Mouse (Mus musculus): ENCODE measurements around the gene Tmem59. TPM values are rescaled to one million over a fixed set of nuclear protein-coding genes. Genes with fewer than 3 reads are reported as not detected.

Gene Tmem59
- polyA plus RNA-seq (2012; rRNA removed) = 447 and 474 TPM in 2 replicates

DNA sequence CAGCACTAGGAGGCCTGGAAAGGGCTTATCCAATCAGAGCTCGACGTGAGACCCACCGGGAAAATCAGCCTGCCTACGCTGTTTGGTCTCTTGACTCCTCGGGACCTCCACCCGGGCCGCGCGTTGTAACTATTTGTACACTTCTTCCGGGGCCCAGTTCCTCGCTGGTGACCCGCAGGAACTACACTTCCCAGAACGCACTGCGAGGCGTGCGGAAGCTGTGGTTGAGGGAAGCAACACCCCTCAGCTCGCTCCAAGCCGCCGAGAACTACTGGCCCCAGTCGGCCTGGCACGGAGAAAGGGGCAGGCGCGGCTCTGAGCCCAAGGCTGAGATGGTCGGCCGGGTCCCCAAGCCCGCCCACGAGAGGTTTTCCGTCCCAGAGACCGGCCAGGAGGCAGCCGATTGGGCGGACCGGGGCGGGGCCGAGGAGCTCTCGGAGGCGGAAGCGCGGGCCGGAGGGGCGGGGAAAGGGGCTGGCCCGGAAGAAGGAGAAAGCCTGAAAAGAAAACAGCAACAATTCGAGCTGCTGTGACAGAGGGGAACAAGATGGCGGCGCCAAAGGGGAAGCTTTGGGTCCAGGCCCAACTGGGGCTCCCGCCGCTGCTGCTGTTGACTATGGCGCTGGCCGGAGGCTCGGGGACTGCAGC, at the start of gene Tmem59:
Gene Tmem59 (plus strand): TSS at position 218 of the 648 bp plus-strand sequence.
- Histone ChIP-seq H3K27me3 (replicated peaks; ENCODE audit: control insufficient read depth, insufficient read depth, low read length) (no peaks in the 10 kb centered on the region), H3K4me3 (ENCODE audit: insufficient read depth, low read depth, low read length) (peak within 1 kb of the TSS; percentile 87)

DNA sequence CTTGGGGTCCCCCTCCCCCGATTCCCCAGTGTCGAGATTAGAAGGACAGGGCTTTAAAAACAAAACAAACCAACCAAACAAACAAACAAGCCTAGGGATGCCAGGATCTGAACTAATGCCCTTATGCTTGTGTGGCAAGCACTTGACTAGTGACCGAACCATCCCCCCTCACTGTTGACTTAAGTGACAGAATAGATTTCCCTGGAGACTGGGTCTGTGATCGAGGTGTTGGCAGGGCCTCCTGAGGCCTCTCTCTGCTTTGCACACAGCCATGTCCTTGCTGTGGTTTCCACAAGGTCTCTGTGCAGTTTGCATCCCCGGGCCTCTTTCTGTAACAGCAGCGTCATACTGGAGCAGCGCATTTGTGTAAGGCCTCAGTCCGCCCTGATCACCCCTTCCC, 48.8 kb upstream of the Tmem59 start:
- no peaks in the 10 kb centered on the region for H3K36me3 ChIP-seq (ENCODE audit: control insufficient read depth, insufficient read depth, low read length)
- no peaks in the 10 kb centered on the region for H3K27me3 ChIP-seq (replicated peaks; ENCODE audit: control insufficient read depth, insufficient read depth, low read length)
- 88% methylated on average over 8 of the region's 8 CpGs for WGBS
- H3K4me1 ChIP-seq (ENCODE audit: control insufficient read depth, insufficient read depth, low read length) = no peaks in the 10 kb centered on the region
- no peak for DNase-seq
- no peak overlapping the region for H3K27ac ChIP-seq (ENCODE audit: insufficient read depth, low read depth, low read length)
- no peak overlapping the region for H3K4me3 ChIP-seq (ENCODE audit: insufficient read depth, low read depth, low read length)
- TF ChIP-seq POLR2A (IDR thresholded peaks at IDR 0.05; ENCODE audit: low read depth, low read length) = no peak
- TF ChIP-seq CTCF (conservative IDR thresholded peaks at IDR 0.05; ENCODE audit: insufficient read depth, insufficient read length, low read depth, low read length) = no peak

More for the DNA sequence above, at the start of gene Tmem59:
- peak within 1 kb of the TSS; percentile 94 for H3K27ac ChIP-seq (ENCODE audit: insufficient read depth, low read depth, low read length)
- H3K4me1 ChIP-seq (ENCODE audit: control insufficient read depth, insufficient read depth, low read length) = peaks cover 17% of the 10 kb centered on the region
- no peaks in the 10 kb centered on the region for H3K36me3 ChIP-seq (ENCODE audit: control insufficient read depth, insufficient read depth, low read length)
- WGBS = under 1% methylated on average over 49 of the region's 49 CpGs
- peak; percentile 99 for DNase-seq
- TF ChIP-seq POLR2A (IDR thresholded peaks at IDR 0.05; ENCODE audit: low read depth, low read length) = peak; percentile 29
- no peak for TF ChIP-seq CTCF (conservative IDR thresholded peaks at IDR 0.05; ENCODE audit: insufficient read depth, insufficient read length, low read depth, low read length)

- H3K27me3 ChIP-seq (replicated peaks; ENCODE audit: control insufficient read depth, insufficient read depth, low read length) = no peaks in the 10 kb centered on the region
- no peak overlapping the region for H3K27ac ChIP-seq (ENCODE audit: insufficient read depth, low read depth, low read length)
- WGBS = 30% methylated on average over 9 of the region's 9 CpGs
- no peak for DNase-seq
- no peaks in the 10 kb centered on the region for H3K36me3 ChIP-seq (ENCODE audit: control insufficient read depth, insufficient read depth, low read length)
- no peaks in the 10 kb centered on the region for H3K4me1 ChIP-seq (ENCODE audit: control insufficient read depth, insufficient read depth, low read length)
- no peak overlapping the region for H3K4me3 ChIP-seq (ENCODE audit: insufficient read depth, low read depth, low read length)
- TF ChIP-seq CTCF (conservative IDR thresholded peaks at IDR 0.05; ENCODE audit: insufficient read depth, insufficient read length, low read depth, low read length) = no peak
- TF ChIP-seq POLR2A (IDR thresholded peaks at IDR 0.05; ENCODE audit: low read depth, low read length) = no peak
Observed at GRCm38 (mm10) chr4:107130534-107130933, 47.7 kb upstream of the Tmem59 start.

DNA sequence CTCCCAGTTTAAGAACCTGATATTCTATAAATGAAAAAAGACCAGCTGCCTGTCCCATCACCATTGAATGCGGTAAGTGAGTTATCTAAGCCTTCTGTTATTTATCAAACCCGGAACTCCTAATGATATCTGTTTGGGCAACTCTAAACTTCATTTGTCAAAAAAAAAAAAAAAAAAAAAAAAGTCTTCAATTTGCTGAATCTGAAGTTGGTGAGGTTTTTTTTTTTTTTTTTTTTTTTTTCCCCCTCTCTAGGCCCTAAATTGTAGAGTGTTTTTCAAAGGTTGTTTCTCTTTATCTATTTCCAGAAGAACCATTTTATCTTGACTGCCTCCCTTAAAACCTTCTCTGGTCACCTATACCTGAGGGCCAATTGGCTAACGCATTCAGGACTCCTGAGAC, 43.3 kb upstream of the Tmem59 start:
- peaks cover 6% of the 10 kb centered on the region; the same call in 1 of the 2 replicates for H3K4me1 ChIP-seq (ENCODE audit: control insufficient read depth, insufficient read depth, low read length)
- no peaks in the 10 kb centered on the region for H3K27me3 ChIP-seq (replicated peaks; ENCODE audit: control insufficient read depth, insufficient read depth, low read length)
- no peak for TF ChIP-seq POLR2A (IDR thresholded peaks at IDR 0.05; ENCODE audit: low read depth, low read length)
- TF ChIP-seq CTCF (conservative IDR thresholded peaks at IDR 0.05; ENCODE audit: insufficient read depth, insufficient read length, low read depth, low read length) = no peak
- H3K36me3 ChIP-seq (ENCODE audit: control insufficient read depth, insufficient read depth, low read length) = peaks cover 4% of the 10 kb centered on the region
- H3K4me3 ChIP-seq (ENCODE audit: insufficient read depth, low read depth, low read length) = no peak overlapping the region
- no peak overlapping the region for H3K27ac ChIP-seq (ENCODE audit: insufficient read depth, low read depth, low read length)
- no peak for DNase-seq
- 92% methylated on average over 3 of the region's 3 CpGs for WGBS

DNA sequence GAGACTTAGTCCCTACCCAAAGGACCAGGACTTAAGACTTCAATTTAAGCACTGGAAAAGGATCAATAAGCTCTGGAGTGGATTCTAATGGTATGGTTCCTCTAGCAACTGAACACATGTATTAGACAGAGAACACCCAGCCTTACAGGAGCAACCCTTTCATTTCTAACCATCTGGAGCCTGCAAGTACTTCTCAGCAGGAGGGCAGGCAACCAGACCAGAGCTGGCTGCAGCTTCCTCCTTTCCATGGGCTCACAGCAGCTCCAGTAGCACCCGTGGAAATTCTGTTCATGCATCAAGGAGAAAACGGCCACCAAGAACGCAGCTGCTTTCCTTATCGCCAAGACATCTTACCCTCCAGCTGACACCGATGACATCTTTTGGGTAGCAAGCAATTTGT, 42.5 kb upstream of the Tmem59 start:
- H3K27me3 ChIP-seq (replicated peaks; ENCODE audit: control insufficient read depth, insufficient read depth, low read length) = no peaks in the 10 kb centered on the region
- TF ChIP-seq POLR2A (IDR thresholded peaks at IDR 0.05; ENCODE audit: low read depth, low read length) (no peak), CTCF (conservative IDR thresholded peaks at IDR 0.05; ENCODE audit: insufficient read depth, insufficient read length, low read depth, low read length) (no peak)
- no peak overlapping the region for H3K27ac ChIP-seq (ENCODE audit: insufficient read depth, low read depth, low read length)
- 60% methylated on average over 5 of the region's 5 CpGs for WGBS
- DNase-seq = no peak
- peaks cover 6% of the 10 kb centered on the region; the same call in 1 of the 2 replicates for H3K4me1 ChIP-seq (ENCODE audit: control insufficient read depth, insufficient read depth, low read length)
- peaks cover 4% of the 10 kb centered on the region for H3K36me3 ChIP-seq (ENCODE audit: control insufficient read depth, insufficient read depth, low read length)
- no peak overlapping the region for H3K4me3 ChIP-seq (ENCODE audit: insufficient read depth, low read depth, low read length)

DNA sequence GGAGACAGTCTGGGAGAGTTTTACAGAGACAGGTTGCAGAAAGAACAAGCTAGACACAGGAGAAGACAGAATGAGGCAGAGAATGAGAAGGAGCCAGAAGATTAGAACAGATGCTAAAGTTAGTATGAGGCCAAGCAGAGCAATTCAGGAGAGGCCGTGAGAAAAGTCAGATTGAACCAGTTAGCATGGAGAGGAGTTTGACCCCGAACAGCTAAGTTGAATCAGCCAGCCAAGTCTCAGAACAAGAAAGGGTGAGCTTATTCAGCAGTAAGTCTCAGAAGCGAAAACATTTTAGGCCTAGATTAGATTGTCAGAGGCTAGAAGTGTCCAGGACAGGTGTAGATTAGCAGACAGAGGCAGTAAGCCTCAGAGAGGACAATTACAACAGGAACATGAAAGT, 41.7 kb upstream of the Tmem59 start:
- Histone ChIP-seq H3K4me3 (ENCODE audit: insufficient read depth, low read depth, low read length) (no peak overlapping the region), H3K4me1 (ENCODE audit: control insufficient read depth, insufficient read depth, low read length) (peaks cover 6% of the 10 kb centered on the region; the same call in 1 of the 2 replicates), H3K27ac (ENCODE audit: insufficient read depth, low read depth, low read length) (peak overlapping the region; percentile 55; the same call in 1 of the 2 replicates), H3K27me3 (replicated peaks; ENCODE audit: control insufficient read depth, insufficient read depth, low read length) (no peaks in the 10 kb centered on the region), H3K36me3 (ENCODE audit: control insufficient read depth, insufficient read depth, low read length) (peaks cover 4% of the 10 kb centered on the region)
- TF ChIP-seq POLR2A (IDR thresholded peaks at IDR 0.05; ENCODE audit: low read depth, low read length) (no peak), CTCF (conservative IDR thresholded peaks at IDR 0.05; ENCODE audit: insufficient read depth, insufficient read length, low read depth, low read length) (no peak)
- peak; percentile 77 for DNase-seq
- WGBS = 31% methylated on average over 3 of the region's 3 CpGs

DNA sequence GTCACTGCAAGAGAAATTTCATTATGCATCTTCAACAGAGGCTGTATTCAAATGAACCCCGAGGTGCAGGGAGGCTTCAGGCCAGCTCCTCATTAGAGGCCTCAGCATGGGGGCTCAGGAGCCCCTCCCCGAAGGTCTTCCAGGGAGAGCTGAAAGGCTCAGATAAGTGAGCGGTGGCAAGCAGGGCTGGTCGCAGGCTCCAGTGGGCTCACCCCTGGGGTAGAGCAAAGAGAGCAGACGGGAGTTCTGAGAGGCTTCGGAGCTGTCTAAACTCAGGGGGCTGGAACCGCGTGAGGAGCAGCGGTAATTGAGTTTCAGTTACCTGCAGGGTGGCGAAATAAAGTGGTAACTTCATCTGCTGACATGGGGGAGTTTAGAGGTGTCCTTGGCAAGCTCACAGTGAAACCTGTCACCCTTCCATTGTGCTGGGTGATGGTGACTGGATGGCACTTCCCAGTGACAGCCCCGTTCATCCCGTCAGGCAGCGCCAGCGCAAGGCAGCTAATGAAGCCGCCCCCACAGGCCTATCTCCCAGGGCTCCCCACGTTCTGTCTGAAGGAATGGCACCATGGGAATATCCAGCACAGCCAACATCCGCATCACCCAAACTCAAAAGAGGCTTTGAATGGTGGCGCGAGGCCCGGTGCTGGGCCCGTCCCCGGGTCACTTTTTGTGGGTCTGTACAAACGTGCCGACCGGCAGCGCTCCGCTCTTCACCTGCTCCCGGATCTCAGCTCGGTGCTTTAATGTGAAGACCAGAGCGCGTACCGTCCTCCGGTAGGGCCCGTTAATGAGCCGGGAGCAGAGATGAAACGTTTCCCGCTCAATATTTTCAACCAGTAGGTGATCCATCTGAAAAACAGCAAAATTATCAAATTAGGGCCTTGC, 39.0 kb upstream of the Tmem59 start:
- Histone ChIP-seq H3K27me3 (replicated peaks; ENCODE audit: control insufficient read depth, insufficient read depth, low read length) (no peaks in the 10 kb centered on the region), H3K4me3 (ENCODE audit: insufficient read depth, low read depth, low read length) (no peak overlapping the region), H3K27ac (ENCODE audit: insufficient read depth, low read depth, low read length) (no peak overlapping the region), H3K36me3 (ENCODE audit: control insufficient read depth, insufficient read depth, low read length) (peaks cover 4% of the 10 kb centered on the region), H3K4me1 (ENCODE audit: control insufficient read depth, insufficient read depth, low read length) (peaks cover 6% of the 10 kb centered on the region; the same call in 1 of the 2 replicates)
- DNase-seq = no peak
- TF ChIP-seq CTCF (conservative IDR thresholded peaks at IDR 0.05; ENCODE audit: insufficient read depth, insufficient read length, low read depth, low read length) = no peak
- TF ChIP-seq POLR2A (IDR thresholded peaks at IDR 0.05; ENCODE audit: low read depth, low read length) = no peak
- 81% methylated on average over 37 of the region's 37 CpGs for whole genome bisulfite sequencing
